Mouse (Mus musculus): ENCODE data around the gene Gnptab. TPM values are rescaled to one million over a fixed set of nuclear protein-coding genes. Genes with fewer than 3 reads are reported as not detected.
"Not testable (repeated sequence)": the region's sequence is repeated elsewhere in the genome, so short reads cannot be mapped to it uniquely, and the experiment has no call there.

Gnptab gene
- polyA plus RNA-seq, 1 experiment = 17.3 TPM

DNA sequence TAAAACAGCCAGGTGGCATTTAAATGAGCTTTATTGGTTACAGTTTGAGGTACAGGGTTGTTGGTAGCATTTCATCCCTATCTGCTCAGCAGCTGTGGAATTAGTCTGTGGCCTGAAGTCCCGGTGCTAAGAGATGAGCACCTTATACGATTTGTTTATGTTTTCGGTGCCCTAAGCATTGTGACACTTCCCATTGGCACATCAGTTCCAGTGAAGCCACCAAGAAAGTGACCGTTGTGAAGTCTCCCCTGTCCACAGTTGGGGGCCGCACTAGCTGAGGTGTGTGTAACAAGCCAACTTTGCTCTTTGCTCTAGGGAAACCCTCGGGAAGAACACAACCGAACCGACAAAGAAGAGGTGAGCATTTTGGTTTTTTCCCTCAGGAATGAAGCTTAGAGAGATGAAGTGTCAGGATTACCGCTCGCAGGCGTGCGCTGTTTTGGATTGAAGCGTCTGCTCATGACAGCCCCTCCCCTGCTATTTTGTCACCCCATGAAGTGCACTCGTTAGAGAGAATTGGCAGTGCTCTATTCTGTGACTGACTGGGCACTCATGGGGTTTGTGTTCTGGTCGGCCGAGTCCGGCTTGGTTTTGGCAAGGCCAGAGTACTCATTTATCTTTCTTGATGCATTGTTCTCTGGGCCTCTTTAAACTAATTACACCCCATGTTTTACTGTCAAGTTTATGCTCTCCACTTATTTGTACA lies 33.5 kb downstream of the Gnptab start:
- no peak for DNase-seq (ENCODE audit: low spot score)

DNA sequence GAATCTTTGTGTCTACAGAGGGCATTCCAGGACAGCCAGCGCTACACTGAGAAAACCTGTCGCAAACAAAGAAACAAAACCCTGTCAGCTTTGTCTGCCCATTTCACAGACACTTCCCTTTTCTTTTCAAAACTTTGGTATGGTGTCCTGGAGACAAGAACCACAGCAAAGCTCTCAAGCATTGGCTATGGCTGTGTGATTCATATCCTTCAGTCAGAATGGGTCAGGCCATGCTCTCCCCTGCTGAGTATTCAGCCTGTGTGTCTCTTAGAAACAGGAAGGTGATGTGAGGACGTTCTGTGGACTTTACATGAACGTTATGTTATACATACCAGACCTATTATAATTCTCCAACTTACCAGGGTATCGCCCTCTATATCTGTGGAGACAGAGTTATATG lies 38.8 kb downstream of the Gnptab start:
- no peak for DNase-seq (ENCODE audit: low spot score)

DNA sequence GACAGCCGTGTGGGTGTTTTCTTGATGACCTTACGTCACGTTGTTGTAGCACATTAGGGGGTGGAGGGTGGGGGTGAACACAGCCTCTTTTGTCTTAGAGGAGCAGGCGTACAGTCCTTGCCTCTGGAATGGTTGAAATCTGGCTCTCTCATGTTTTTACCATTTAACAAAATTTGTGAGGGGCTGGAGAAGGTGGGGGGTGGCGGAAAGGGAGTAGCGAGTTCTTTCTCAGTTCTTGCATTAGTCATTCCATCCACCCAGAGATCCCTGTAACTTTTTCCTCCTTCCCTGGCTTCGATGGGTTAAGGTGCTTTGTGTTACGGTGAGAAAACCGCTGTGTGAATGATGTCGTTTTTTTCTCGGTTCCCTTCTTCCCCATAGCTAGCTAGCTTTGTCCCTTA lies 41.2 kb downstream of the Gnptab start:
- no peak for DNase-seq (ENCODE audit: low spot score)

DNA sequence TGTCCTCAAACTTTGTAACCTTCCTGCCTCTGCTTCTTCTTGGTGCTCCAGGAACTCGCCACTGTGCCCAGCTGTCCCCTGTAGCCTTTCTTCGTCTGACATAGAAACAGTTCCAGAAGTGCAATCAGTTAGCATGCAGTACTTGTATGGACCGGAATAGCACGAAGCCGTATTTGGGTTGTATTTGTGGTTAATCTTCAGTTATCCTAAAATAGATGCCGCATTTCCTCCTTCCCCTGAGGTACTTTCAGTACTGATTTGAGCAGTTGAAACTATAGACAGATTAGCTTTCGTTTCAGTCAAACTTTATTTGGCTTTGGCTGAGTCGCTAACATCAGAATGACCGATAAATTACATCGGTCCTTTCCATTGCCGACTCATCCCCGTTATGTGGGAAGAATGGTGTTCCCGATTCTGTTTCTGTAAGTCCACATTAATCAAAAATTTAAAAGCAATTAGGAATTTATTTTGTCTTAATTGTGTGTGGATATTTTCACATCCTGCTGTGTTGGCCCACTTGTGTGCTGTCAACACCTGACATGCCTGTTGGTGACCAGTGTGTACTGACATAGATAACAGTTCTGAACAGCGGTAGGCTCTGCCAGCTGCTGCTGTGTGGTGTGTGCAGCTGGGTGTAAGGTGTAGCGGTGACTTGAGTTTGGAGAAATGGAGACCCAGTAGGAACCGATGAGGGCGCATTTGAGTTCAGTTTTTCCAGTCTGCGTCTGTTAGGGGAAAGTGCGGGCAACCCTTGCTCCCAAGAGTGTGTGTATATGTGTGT lies 41.9 kb downstream of the Gnptab start:
- DNase-seq (ENCODE audit: low spot score) = no peak

DNA sequence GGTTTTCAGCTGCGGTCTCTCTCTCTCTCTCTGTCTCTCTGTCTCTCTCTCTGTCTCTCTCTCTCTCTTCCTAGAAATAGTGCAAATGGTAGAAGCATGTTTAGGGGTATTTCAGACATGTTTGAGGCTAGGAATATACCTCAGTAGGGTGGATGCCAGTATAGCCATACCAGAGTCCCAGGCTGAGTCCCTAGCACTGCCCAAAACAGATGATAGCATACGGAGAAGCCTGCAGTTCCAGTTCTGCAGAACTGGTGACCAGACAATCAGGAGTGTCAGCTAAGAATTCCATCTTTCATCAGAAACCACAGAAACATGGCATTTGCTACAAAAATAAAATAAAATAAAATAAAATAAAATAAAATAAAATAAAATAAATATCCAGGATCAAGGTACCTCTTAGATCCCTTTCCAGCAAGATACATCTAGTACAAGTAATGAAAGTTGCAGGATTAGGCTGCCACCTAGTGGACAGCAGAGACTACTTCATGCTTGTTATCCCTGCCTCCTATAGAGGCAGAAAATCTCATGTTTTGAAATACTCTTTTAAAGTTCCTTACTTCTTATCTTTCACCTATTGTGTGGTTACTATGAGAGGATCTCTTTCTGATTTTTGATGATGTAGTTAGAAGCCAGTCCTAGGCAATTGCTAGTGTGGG lies 47.4 kb downstream of the Gnptab start:
- no peak for DNase-seq (ENCODE audit: low spot score)

DNA sequence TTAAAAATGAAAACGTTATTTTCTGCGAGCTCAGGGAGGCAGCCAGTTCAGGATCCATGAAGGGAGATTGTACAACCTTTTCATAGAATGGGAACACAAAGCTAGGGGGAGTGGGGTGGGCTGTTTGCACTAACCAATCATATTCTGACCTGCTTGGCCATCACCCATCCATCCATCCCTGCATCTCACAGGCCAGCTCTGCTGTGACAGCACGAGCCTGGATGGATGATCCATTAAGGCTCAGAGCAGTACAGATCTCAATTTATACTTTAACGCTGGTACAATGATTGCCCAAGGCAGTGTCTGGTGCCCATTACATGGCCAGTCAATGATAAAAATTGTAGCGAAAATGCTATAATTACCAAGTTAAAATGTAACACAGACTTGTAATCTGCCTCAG lies 48.0 kb downstream of the Gnptab start:
- no peak for DNase-seq (ENCODE audit: low spot score)

DNA sequence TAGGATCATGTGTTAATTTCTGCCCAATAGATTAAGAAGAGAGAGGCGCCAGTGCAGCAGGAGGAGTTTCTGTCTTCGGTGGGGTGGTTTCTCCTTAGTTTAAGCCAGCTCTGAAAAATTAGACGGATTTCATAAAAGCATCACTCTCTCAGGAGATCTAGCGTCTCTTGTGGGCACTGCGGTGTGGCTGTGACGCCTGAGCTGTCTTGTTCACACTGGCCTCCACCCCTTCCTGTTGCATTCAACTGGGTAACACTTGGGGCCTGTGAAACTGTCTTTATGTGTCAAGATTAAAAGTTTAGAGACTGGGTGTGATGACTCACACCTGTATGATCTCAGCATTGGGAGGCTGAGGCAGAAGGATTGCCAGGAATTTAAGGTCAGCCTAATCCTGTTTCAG lies 49.1 kb downstream of the Gnptab start:
- DNase-seq (ENCODE audit: low spot score) = no peak

DNA sequence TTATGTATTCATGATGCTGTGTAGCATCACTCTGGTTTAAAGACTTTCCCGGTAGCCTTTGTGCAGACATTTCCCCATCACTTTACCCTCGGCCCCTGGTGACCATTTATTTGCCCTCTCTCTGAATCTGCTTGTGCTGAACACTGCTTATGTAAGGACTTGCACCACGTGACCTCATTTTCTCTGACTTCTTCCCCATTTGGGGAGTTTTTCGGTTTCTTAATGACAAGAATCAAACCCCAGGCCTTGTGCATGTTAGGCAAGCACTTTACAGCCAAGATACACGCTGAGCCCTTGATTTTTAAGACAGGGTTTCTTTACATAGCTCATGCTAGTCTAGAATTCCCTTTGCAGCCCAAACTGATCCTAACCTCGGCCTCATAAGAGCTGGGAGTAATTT lies 62.3 kb downstream of the Gnptab start:
- DNase-seq (ENCODE audit: low spot score) = no peak

DNA sequence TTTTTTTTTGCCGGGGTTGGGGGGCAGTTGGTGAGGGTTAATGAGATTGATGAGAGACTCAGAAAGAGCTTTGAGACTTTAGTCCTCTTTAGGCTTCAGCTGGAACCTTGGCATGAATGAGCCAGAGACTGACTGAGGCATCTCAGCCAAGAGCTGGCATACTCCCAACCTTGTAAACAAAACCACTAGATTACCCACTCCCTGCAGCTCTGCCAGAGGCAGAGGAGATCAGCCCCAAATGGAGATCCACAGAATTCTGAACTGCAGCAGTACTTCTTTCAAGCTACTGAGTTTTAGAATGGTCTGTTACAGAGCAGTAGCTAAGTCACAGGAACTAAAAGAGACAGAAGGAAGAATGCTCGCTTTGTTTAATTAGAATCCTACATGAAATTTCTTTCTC lies 72.3 kb downstream of the Gnptab start:
- no peak for DNase-seq (ENCODE audit: low spot score)

DNA sequence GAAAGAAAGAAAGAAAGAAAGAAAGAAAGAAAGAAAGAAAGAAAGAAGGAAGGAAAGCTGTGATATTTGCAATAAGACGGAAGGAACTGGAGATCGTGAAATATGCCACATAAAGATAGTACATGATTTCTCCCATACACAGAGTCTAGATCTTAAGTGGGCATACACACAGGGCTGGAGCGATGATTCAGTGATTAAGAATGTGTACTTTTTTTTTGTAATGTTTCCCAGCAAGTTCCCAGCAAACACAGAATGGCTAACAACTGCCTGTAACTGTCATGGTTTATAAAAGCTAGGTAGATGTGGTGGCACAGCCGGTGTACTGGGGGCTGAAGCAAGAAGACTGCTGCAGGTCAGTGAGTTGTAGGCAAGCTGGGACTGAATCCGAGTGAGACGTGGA lies 73.1 kb downstream of the Gnptab start:
- DNase-seq (ENCODE audit: low spot score) = no peak

DNA sequence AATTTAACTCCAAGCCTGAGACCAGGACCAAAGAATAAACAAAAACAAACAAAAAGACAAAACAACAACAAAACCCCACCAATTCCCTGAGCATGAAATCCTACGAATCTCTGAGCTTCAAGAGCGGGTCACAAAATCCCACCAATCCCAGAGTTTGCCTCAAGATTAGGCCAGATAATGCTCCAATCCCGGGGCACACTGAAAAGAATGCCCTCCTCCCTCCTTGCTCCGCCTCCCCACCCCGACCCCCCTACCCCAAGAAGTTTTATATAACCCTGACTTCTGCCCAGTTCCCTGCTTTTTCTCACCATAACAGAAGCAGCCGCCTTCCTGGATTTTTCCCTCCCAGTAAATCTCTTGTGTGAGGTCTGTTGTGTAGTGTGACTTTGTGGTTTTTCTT lies 78.9 kb downstream of the Gnptab start:
- no peak for DNase-seq (ENCODE audit: low spot score)

DNA sequence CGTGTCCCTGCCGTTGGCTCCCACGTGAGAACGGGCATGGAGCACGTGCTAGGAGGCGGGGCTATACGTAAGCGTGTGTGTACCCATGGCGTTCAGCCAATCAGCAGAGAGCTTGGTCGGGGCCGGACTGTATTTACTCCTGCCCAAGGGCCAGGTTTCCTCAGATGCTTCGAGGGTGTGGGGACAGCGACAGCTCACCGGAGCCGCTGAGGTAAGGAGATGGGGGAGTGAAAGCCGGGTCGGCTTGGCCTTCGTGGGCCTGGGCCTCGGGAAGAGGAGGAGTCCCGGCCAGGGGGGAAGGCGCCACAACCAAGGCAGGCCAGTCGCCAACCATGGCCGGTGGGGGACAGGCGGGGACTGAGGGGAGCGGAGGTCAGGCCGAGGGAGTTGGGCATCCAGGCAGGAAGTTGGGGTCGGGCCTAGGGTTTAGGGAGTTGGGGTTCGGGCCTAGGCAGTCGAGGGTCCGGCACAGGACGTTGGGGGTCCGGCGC lies 80.6 kb downstream of the Gnptab start, which contains the start of gene Sycp3:
Gene Sycp3 (plus strand): TSS at position 68 of the 491 bp plus-strand sequence.
- no peak for DNase-seq (ENCODE audit: low spot score)

DNA sequence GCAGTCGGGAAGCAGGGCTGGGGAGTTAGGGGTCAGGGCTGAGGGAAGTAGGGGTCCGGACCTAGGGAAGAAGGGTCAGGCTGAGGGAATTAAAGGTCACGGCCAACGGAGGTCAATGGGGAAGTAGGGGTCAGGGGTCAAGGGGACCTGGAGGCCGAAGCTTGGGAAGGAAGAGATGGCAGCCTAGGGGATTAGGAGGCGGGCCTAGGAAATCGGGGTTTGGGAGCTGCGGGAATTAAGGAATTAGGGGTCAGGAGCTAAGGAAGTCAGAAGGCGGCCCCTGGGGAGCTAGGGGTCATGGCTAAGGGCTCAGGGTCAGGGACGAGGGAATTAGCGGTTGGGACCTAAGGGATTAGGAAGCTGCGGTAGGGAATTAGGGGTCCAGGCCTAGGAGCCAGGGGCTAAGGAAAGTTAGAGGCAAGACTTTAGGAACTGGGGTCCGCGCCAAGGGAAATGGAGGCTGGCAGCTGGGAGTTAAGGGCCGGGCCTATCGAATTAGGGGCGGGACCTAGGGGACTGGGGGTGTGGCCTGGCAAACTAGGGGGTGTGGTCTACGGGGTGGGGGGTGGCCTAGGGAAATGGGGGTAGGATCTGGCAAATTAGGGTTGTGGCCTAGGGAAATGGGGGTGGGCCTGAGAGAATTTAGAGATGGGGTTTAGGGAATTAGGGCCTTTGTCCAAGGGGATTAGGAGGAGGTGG lies 81.3 kb downstream of the Gnptab start:
- DNase-seq (ENCODE audit: low spot score) = no peak

DNA sequence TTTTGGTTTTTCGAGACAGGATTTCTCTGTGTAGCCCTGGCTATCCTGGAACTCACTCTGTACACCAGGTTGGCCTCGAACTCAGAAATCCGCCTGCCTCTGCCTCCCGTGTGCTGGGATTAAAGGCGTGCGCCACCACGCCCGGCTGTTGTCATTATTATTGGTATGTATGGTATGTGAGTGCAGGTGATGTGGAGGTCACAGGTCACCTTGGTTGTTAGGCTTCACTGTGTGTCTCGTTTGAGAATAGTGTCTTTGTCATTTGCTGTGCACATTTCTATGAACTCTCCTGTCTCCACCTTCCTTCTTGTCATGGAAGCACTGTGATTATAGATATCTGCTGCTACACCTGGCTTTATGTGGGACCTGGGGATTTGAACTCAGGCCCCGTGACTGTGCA lies 103.9 kb downstream of the Gnptab start:
- DNase-seq (ENCODE audit: low spot score) = not testable (repeated sequence)

DNA sequence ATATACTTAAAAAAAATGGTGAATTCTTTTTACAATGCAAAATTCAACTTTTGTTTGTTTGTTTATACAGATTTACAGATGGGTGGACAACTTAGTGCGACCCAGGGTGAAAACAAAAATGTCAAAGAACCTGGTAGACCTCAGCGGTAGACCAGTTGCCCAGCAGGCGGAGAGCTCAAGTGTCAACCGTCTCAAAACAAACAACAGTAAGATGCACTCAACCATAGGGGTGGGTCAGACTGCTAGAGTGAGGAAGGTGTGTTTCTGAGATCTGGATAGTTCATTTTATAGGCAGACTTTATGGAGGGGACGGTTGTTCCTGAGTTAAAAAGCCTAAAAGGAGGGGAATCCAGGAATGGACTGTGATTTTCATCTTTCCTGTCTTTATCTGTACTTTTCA lies 109.7 kb downstream of the Gnptab start:
- no peak for DNase-seq (ENCODE audit: low spot score)

DNA sequence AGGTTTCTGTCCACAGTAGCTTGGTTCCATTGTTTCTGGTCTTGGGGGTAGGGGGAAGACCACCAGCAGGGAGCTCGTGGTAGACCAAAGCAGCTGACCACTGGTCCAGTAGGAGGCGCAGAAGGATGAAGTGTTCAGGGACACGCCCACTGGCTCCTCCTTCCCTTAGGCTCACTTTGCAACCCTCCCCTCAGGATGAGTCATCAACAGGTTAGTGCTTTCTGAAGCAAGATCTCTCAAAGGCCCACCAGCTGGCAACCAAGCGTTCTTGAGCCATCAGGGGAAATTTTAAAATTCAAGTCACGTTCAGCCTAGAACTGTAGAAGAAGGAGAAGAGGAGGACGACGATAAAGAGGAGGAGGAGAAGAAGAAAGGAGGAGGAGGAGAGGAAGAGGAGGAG lies 112.7 kb downstream of the Gnptab start:
- DNase-seq (ENCODE audit: low spot score) = no peak

DNA sequence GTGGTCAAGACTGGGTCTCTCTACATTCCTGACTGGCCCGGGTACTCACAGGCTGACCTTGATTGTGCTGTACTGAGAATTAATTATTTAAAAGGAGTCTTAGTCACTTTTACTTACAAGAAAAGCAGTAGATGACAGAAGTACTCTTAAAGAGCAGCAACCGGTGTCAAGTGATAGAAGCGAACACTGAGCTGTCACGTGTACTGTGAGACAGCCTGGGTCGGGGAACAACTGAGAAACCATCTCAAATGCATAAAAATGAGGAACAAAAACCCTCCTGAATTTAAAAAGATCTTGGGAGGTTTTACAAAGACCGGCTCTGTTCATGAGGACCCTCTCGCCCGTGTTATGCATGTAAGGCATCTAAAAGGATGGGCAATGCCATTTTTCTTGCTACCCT lies 113.7 kb downstream of the Gnptab start:
- DNase-seq (ENCODE audit: low spot score) = no peak

DNA sequence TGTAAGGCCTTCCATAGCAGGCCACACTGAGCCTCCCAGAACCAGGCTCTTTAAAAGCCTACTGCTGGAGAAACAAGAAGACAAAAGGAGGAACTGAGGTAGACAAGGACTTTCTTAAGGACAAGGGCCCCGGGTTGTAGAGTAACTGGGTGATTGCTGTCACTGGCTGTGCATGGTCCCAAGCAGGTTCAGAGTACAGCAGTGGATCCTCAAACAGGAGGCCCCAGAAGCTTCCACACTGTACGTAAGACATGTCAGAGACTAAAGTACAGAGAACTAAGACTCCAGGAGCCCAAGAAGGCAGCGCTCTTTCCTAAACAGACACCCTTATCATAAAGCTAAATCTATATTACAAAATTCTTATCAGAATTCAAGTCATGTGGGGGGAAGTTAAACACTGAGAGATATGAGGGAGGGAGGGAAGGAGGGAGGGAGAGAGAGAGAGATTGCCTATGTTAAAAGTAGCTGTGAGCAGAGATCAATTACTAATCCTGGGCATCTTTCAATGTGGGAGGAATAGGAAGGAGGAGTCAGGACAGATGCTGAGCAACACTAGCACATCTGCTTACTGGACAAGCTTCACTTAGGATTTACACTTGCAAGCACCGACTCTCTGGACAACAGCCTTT lies 116.1 kb downstream of the Gnptab start:
- no peak for DNase-seq (ENCODE audit: low spot score)
